Mouse (Mus musculus) MEL (cell line): ENCODE results near the gene Hoxb2. TPM values are rescaled to one million over a fixed set of nuclear protein-coding genes. Genes with fewer than 3 reads are reported as not detected.

ENCODE experiments used
- DNase-seq: peaks from one replicate; pipeline ENCODE4 v3.0.0; 2011; ENCODE audit warnings: low read depth, low spot score
- H3K27ac ChIP-seq: 2 replicates; pipeline ENCODE4 v1.5.1; 2012; ENCODE audit warnings: low read depth, mild to moderate bottlenecking, control low read depth, low read length, moderate library complexity; ENCODE audit not compliant: control insufficient read depth
- H3K27me3 ChIP-seq, 2 experiments: fragments of 150-350 bp in 1 of 2; sonication (generic) in 1 of 2; 2 replicates each; pipeline ENCODE4 v1.6.1; 2012; ENCODE audit warnings: low read length in 2 of 2, mild to moderate bottlenecking in 2 of 2, improper control_type of control experiment in 1 of 2, moderate library complexity in 1 of 2; ENCODE audit not compliant: insufficient read depth in 2 of 2, control insufficient read depth in 1 of 2
- H3K36me3 ChIP-seq, 2 experiments: 2 replicates each; pipeline ENCODE4 v1.6.1; 2012 to 2014; ENCODE audit warnings: low read length in 2 of 2, improper control_type of control experiment in 1 of 2, inconsistent platforms in 1 of 2, mild to moderate bottlenecking in 1 of 2; ENCODE audit not compliant: insufficient read depth in 2 of 2, control insufficient read depth in 1 of 2
- H3K4me1 ChIP-seq, 2 experiments: fragments of 150-350 bp in 1 of 2; sonication (generic) in 1 of 2; 2 replicates each; pipeline ENCODE4 v1.6.1; 2012; ENCODE audit warnings: low read length in 2 of 2, improper control_type of control experiment in 1 of 2, mild to moderate bottlenecking in 1 of 2; ENCODE audit not compliant: insufficient read depth in 2 of 2, control insufficient read depth in 1 of 2
- H3K4me3 ChIP-seq, 2 experiments: fragments of 150-350 bp in 1 of 2; sonication (generic) in 1 of 2; 2 replicates each; pipeline ENCODE4 v1.5.1; 2012; ENCODE audit warnings: low read depth in 2 of 2, low read length in 2 of 2, mild to moderate bottlenecking in 2 of 2, moderate library complexity in 2 of 2, control low read depth in 1 of 2, improper control_type of control experiment in 1 of 2; ENCODE audit not compliant: control insufficient read depth in 1 of 2, insufficient read depth in 1 of 2
- H3K79me2 ChIP-seq: 2 replicates; pipeline ENCODE4 v1.6.1; 2012; ENCODE audit warnings: mild to moderate bottlenecking, low read length, moderate library complexity; ENCODE audit not compliant: control insufficient read depth, poor library complexity, insufficient read depth
- H3K9ac ChIP-seq: 2 replicates; pipeline ENCODE4 v1.6.1; 2012; ENCODE audit warnings: low read depth, mild to moderate bottlenecking, control low read depth, low read length, moderate library complexity; ENCODE audit not compliant: control insufficient read depth, poor library complexity, severe bottlenecking
- H3K9me3 ChIP-seq: fragments of 150-350 bp; sonication (generic); replicated peaks from 2 replicates; pipeline ENCODE4 v1.6.1; 2012; ENCODE audit warnings: mild to moderate bottlenecking, low read length, improper control_type of control experiment, moderate library complexity; ENCODE audit not compliant: insufficient read depth
- BHLHE40 ChIP-seq: IDR thresholded peaks from 2 replicates; pipeline ENCODE4 v1.6.1; 2012; ENCODE audit warnings: low read depth, mild to moderate bottlenecking, inconsistent platforms, low read length, improper control_type of control experiment, borderline replicate concordance
- CHD1 ChIP-seq: IDR thresholded peaks from 2 replicates; pipeline ENCODE4 v1.6.1; 2012; ENCODE audit warnings: low read depth, mild to moderate bottlenecking, inconsistent platforms, low read length, improper control_type of control experiment
- CHD2 ChIP-seq: IDR thresholded peaks from 2 replicates; pipeline ENCODE4 v1.6.1; 2011; ENCODE audit warnings: low read length, improper control_type of control experiment
- CTCF ChIP-seq, 3 experiments: IDR thresholded peaks in 2 of 3; conservative IDR thresholded peaks in 1 of 3; 2 replicates each; pipeline ENCODE4 v1.5.1; 2011 to 2012; ENCODE audit warnings: low read length in 3 of 3, low read depth in 2 of 3, mild to moderate bottlenecking in 2 of 3, improper control_type of control experiment in 1 of 3, inconsistent platforms in 1 of 3, mixed read lengths in 1 of 3, moderate library complexity in 1 of 3; ENCODE audit not compliant: control insufficient read depth in 1 of 3, insufficient read depth in 1 of 3, poor library complexity in 1 of 3, severe bottlenecking in 1 of 3
- GABPA ChIP-seq: IDR thresholded peaks from 2 replicates; pipeline ENCODE4 v1.6.1; 2012; ENCODE audit warnings: low read depth, mild to moderate bottlenecking, inconsistent platforms, low read length, improper control_type of control experiment, moderate library complexity
- GATA1 ChIP-seq: IDR thresholded peaks from 2 replicates; pipeline ENCODE4 v1.6.1; 2011; ENCODE audit warnings: low read depth, low read length, improper control_type of control experiment
- HCFC1 ChIP-seq: IDR thresholded peaks from 2 replicates; pipeline ENCODE4 v1.6.1; 2012; ENCODE audit warnings: low read depth, mild to moderate bottlenecking, inconsistent platforms, low read length, improper control_type of control experiment, moderate library complexity
- KAT2A ChIP-seq: conservative IDR thresholded peaks from 2 replicates; pipeline ENCODE4 v1.6.1; 2012; ENCODE audit warnings: low read depth, low read length, improper control_type of control experiment, inconsistent platforms
- MAFK ChIP-seq: IDR thresholded peaks from 2 replicates; pipeline ENCODE4 v1.6.1; 2011; ENCODE audit warnings: low read depth, mild to moderate bottlenecking, low read length, improper control_type of control experiment, borderline replicate concordance
- MAX ChIP-seq: IDR thresholded peaks from 2 replicates; pipeline ENCODE4 v1.6.1; 2011; ENCODE audit warnings: low read length, improper control_type of control experiment
- MEF2A ChIP-seq: IDR thresholded peaks from 2 replicates; pipeline ENCODE4 v1.6.1; 2014; ENCODE audit warnings: low read depth, mild to moderate bottlenecking, inconsistent platforms, low read length, improper control_type of control experiment; ENCODE audit not compliant: poor library complexity, insufficient replicate concordance, severe bottlenecking; ENCODE audit errors: extremely low read depth
- MXI1 ChIP-seq: IDR thresholded peaks from 2 replicates; pipeline ENCODE4 v1.6.1; 2011; ENCODE audit warnings: mild to moderate bottlenecking, low read depth, low read length, improper control_type of control experiment
- MYC ChIP-seq: IDR thresholded peaks from 2 replicates; pipeline ENCODE4 v1.6.1; 2011; ENCODE audit warnings: low read depth, mild to moderate bottlenecking, low read length, improper control_type of control experiment, moderate library complexity
- POLR2A ChIP-seq, 2 experiments: IDR thresholded peaks; 2 replicates each; pipeline ENCODE4 v1.6.1; 2011 to 2012; ENCODE audit warnings: low read length in 2 of 2, mild to moderate bottlenecking in 2 of 2, control low read depth in 1 of 2, improper control_type of control experiment in 1 of 2, low read depth in 1 of 2, moderate library complexity in 1 of 2; ENCODE audit not compliant: control insufficient read depth in 1 of 2, insufficient read depth in 1 of 2, poor library complexity in 1 of 2
- RCOR1 ChIP-seq: IDR thresholded peaks from 2 replicates; pipeline ENCODE4 v1.6.1; 2012; ENCODE audit warnings: low read depth, mild to moderate bottlenecking, inconsistent platforms, low read length, improper control_type of control experiment
- TBP ChIP-seq: IDR thresholded peaks from 2 replicates; pipeline ENCODE4 v1.8.0; 2011; ENCODE audit warnings: low read depth, low read length, improper control_type of control experiment
- TCF12 ChIP-seq: IDR thresholded peaks from 2 replicates; pipeline ENCODE4 v1.6.1; 2014; ENCODE audit warnings: low read depth, mild to moderate bottlenecking, inconsistent platforms, low read length, improper control_type of control experiment, moderate library complexity
- UBTF ChIP-seq: IDR thresholded peaks from 2 replicates; pipeline ENCODE4 v1.6.1; 2012; ENCODE audit warnings: low read depth, mild to moderate bottlenecking, inconsistent platforms, low read length, improper control_type of control experiment, moderate library complexity, borderline replicate concordance; ENCODE audit not compliant: insufficient read depth
- ZC3H11A ChIP-seq: IDR thresholded peaks from 2 replicates; pipeline ENCODE4 v1.6.1; 2012; ENCODE audit warnings: low read depth, mild to moderate bottlenecking, inconsistent platforms, low read length, improper control_type of control experiment
- polyA plus RNA-seq, 2 experiments: library from polyadenylated mRNA; stranded (reverse) in 1 of 2; unstranded in 1 of 2; fragments of >175 nt in 1 of 2; fragments of >200 nt in 1 of 2; gene quantifications; 2 replicates each; pipeline versions ENCODE4 v1.2.1 to v1.2.4; 2012; ENCODE audit warnings: low replicate concordance in 2 of 2, low read depth in 1 of 2; ENCODE audit not compliant: insufficient read length in 2 of 2, insufficient read depth in 1 of 2, missing spikeins in 1 of 2
- total RNA-seq: library from RNA; depleted of rRNA; stranded (reverse); fragments of 300-350 nt; gene quantifications from 2 replicates; pipeline ENCODE4 v1.2.3, GENCODE M21; 2012

Hoxb2 gene
- total and polyA plus RNA-seq, 3 experiments = not detected

DNA sequence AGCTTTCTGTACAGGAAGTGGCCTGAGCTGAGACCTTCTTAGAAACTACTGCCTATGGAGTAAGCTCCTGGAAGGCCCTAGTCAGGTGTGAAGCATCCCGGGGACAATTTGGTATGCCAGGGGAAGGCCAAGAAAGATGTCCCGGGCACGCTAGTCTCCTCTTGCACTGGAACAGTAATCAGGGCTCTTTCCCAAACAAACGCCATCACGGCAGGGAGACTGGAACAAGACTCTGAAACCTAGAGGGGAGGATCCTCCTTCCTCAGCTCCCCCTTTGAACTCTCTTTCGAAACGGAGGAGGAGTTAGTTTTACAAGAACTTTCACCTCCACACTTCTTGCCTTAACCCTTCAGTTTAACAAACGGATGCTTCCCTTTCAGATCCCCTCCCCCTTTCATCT lies 18.2 kb upstream of the Hoxb2 start:
- Histone ChIP-seq H3K36me3 (no peaks in the 10 kb centered on the region), H3K9ac (no peak overlapping the region), H3K9me3 (no peaks in the 10 kb centered on the region), H3K27ac (no peak overlapping the region)
- TF ChIP-seq CHD1 = no peak
- TF ChIP-seq CHD2 = no peak
- no peak for TF ChIP-seq CTCF (IDR thresholded peaks at IDR 0.05 in 2 of 3, conservative IDR thresholded peaks at IDR 0.05 in 1 of 3; ENCODE audit: control insufficient read depth in 1 of 3, insufficient read depth in 1 of 3, low read depth in 2 of 3, low read length in 3 of 3, poor library complexity in 1 of 3, severe bottlenecking in 1 of 3)
- TF ChIP-seq MAX = no peak
- no peak for TF ChIP-seq ZC3H11A
- TF ChIP-seq TCF12 = no peak
- TF ChIP-seq GATA1 = no peak
- no peak for TF ChIP-seq MAFK
- no peak for TF ChIP-seq HCFC1
- no peak for TF ChIP-seq GABPA
- no peak for TF ChIP-seq BHLHE40
- TF ChIP-seq MXI1 = no peak
- no peak for TF ChIP-seq TBP
- no peak for TF ChIP-seq MYC
- TF ChIP-seq, all 39 proteins: peak for 0
- Histone ChIP-seq H3K4me3 (no peak overlapping the region), H3K4me1 (no peaks in the 10 kb centered on the region), H3K79me2 (no peaks in the 10 kb centered on the region), H3K27me3 (peaks cover 4 to 8% of the 10 kb centered on the region in 2 experiments)
- no peak for DNase-seq

DNA sequence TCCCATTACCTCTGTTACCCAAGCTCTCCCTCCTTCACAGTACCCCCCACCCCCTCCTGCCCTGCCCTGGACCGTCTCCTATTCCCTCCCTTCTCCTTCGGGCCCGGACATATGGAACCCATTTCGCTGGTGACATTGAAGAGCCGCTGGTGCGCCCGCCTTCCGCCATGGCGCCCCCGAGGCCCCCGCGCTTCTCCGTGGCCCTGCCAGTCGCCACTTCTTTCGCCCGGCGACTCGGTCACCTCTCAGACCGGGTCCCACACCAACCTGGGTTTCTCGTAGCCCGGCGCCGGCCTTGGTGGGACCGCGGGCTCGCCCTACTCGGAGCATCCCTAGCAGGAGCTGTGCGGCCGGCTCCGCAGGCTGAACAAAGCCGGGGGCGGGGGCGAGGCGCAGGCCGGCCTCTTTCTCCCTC lies 17.7 kb upstream of the Hoxb2 start:
- Histone ChIP-seq H3K9me3 (no peaks in the 10 kb centered on the region), H3K36me3 (no peaks in the 10 kb centered on the region), H3K27ac (no peak overlapping the region), H3K79me2 (no peaks in the 10 kb centered on the region), H3K9ac (no peak overlapping the region), H3K4me1 (no peaks in the 10 kb centered on the region), H3K27me3 (peaks cover 6 to 8% of the 10 kb centered on the region in 2 experiments), H3K4me3 (no peak overlapping the region)
- DNase-seq = no peak
- TF ChIP-seq MXI1 (no peak), CTCF (IDR thresholded peaks at IDR 0.05 in 2 of 3, conservative IDR thresholded peaks at IDR 0.05 in 1 of 3; ENCODE audit: control insufficient read depth in 1 of 3, insufficient read depth in 1 of 3, low read depth in 2 of 3, low read length in 3 of 3, poor library complexity in 1 of 3, severe bottlenecking in 1 of 3) (no peak), RCOR1 (no peak), MEF2A (no peak), KAT2A (no peak), UBTF (no peak), CHD1 (no peak), GABPA (no peak), POLR2A (IDR thresholded peaks at IDR 0.05; ENCODE audit: control insufficient read depth in 1 of 2, insufficient read depth in 1 of 2, low read depth in 1 of 2, low read length in 2 of 2, poor library complexity in 1 of 2) (no peak), BHLHE40 (no peak)
